Mouse (Mus musculus) ovary, adult 18-20 months (tissue): ENCODE data around the gene Jkamp.

Experiments used
- DNase-seq: peaks from one replicate; pipeline ENCODE4 v3.0.0; 2022; ENCODE audit warnings: low spot score, mixed read lengths

Jkamp gene

GRCm38 (mm10) chr12:72086166-72086825 lies 907 bp downstream of the Jkamp start:
- no peak for DNase-seq

GRCm38 (mm10) chr12:72089802-72090201 lies 4.4 kb downstream of the Jkamp start:
- DNase-seq = no peak

- DNase-seq = no peak
Observed at GRCm38 (mm10) chr12:72096966-72097365, 11.6 kb downstream of the Jkamp start.

GRCm38 (mm10) chr12:72102776-72103175 lies 17.4 kb downstream of the Jkamp start:
- DNase-seq = no peak

GRCm38 (mm10) chr12:72104027-72104426 lies 18.6 kb downstream of the Jkamp start:
- DNase-seq = no peak

GRCm38 (mm10) chr12:72104525-72105281 lies 19.3 kb downstream of the Jkamp start:
- DNase-seq = peak; percentile 32

GRCm38 (mm10) chr12:72115126-72115525 lies 29.7 kb downstream of the Jkamp start:
- DNase-seq = no peak

- DNase-seq = no peak
Observed at GRCm38 (mm10) chr12:72115686-72116345, 30.4 kb downstream of the Jkamp start.

GRCm38 (mm10) chr12:72129203-72129602 lies 43.8 kb downstream of the Jkamp start:
- DNase-seq = no peak

GRCm38 (mm10) chr12:72150786-72151185 lies 65.4 kb downstream of the Jkamp start:
- no peak for DNase-seq
